Mouse (Mus musculus) granulocyte monocyte progenitor cell, adult 5-6 weeks (primary cell): Measurements from ENCODE around the gene Noct. TPM values are rescaled to one million over a fixed set of nuclear protein-coding genes. Genes with fewer than 3 reads are reported as not detected.

Experiments used
- ATAC-seq: replicated peaks from 2 replicates; pipeline ENCODE4 v1.8.0; 2016; ENCODE audit warnings: mild to moderate bottlenecking, moderate TSS enrichment, inconsistent platforms; ENCODE audit not compliant: poor library complexity, severe bottlenecking
- total RNA-seq, 2 experiments: library from RNA; stranded (forward) in 1 of 2; stranded (reverse) in 1 of 2; fragments of 200-712, 200-1000 nt in 1 of 2; fragments of >200 nt in 1 of 2; fragmentation: Nextera tagmentation in 1 of 2; gene quantifications; 2 replicates each; pipeline ENCODE4 v1.2.3; 2014 to 2017

The Noct gene
- total RNA-seq, 2 experiments from 2014 or later: 7.0 to 13.9 TPM

DNA sequence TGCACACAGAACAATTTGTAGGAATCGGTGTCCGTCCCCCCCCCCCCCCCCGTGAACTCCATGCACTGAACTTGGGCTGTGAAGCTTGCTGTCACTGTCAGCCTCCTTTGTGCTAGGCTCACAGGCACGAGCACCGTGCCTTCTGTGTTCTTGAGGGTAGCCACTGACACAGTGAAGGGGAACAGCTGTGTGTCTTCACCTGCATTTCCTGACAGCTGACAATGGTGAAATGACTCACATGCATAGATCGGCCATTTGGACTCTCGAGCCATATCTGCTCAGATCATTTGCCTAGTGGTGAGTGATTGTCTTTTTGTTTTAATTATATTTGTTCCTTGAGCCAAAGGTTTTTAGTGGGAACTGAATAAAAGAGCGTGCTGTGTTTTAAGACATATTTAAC, 38.7 kb downstream of the Noct start:
- no peak for ATAC-seq

DNA sequence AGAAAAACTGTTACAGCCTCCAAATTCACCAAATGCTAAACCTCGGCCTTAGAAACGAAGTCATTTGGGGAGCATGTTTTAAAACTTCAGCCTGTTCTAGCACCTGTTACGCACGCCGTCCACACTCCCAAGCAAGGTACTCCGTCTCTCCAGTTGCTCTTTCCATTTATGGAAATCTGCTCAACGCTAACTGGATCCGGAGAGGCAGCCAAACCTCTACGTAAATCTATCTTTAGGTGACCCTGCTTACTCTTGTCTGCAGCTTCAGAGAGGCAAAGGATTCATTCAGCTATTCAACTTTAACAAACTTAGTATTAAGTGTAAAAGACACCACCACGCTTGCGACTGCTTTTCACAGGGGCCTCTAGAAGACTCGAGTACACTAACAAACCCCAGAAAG, 44.2 kb downstream of the Noct start:
- ATAC-seq: no peak

DNA sequence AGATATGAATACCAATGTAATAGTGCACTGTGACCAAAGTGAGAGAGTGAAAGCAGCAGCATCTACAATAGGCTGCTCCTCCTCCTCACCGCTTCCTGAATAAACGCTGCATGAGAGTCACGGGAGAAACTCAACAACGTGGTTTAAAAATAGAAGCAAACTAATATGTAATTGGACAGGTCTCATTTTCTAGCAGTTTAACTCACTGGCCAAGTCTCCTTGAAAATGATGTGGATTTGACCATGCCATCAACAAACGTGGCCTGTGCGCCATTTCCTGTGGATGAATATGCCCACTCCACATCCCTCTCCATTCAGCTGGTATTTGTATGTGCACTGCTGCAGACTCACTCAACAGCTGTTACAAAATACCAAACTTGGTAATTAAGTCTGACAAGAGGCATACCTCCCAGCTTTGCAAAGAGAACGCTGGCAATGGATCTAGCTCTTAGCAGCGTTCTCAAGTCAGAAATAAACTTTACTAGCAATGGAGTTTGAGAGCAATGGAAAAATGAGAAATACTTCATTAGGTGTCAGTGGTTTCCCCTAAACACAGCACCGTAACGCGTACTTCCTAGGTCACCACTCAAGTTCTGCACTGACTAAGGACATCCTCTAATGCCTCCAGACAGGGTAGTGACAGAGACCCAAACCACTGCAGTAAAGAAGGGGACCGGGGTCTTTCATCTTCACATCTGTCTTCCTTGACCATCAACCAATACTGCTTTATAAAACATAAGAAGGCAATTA, 46.0 kb downstream of the Noct start:
- ATAC-seq: peak; percentile 70

DNA sequence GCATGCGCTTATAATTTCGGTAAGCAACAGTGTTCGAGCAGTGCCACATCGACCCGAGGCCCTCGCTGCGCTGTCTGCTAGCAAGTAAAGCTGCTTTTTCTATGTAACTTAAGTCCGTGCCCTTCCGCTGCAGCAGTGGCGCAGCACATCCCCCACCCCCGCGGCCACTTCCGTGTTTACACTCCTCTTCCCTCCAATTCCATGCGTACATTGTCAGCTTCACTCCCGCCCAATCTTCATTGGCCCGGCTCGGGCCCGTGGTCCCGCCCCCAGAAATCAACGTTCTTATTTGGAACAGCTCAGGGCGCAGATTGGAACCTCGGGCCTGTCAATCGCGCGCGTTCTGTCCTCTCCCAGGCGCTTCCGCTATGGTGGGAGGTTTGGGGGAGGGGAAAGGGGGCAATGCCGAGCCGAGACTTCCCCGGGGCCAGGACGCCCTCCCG, 51.7 kb downstream of the Noct start:
- ATAC-seq: peak; percentile 88

DNA sequence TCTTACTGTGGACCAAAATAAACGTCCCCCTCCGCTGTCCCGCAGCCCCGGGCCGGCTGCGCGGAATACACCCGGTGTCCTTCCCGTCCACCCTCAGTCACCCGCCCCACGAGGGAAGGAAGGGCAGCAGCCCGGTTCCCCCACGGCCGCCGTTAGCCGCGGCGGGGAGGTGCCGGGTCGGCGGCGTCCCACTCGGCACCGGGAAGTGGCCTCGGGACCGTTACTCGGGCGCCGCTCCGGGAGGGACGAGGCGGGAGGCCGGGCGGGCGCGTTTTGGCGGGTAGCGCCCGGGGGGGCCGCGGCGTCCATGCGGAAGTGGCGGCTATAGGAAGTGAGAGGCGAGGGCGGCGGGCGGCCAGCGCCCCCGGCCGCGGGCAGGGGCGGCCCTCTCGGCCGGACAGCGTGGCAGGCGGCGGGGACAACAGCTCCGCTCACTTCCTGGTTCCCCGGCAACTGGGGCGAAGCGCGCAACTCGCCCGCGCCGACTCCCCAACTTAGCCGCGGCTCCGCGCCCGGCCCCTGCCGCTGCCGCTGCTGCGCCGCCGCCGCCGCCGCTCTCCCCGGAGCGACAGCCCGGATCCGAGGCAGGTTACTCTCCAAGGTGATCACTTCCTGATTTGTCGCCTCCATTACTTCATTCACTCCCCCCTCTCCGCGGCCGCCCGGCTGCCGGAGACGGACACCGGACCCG, 52.3 kb downstream of the Noct start:
- peak; percentile 10 for ATAC-seq

DNA sequence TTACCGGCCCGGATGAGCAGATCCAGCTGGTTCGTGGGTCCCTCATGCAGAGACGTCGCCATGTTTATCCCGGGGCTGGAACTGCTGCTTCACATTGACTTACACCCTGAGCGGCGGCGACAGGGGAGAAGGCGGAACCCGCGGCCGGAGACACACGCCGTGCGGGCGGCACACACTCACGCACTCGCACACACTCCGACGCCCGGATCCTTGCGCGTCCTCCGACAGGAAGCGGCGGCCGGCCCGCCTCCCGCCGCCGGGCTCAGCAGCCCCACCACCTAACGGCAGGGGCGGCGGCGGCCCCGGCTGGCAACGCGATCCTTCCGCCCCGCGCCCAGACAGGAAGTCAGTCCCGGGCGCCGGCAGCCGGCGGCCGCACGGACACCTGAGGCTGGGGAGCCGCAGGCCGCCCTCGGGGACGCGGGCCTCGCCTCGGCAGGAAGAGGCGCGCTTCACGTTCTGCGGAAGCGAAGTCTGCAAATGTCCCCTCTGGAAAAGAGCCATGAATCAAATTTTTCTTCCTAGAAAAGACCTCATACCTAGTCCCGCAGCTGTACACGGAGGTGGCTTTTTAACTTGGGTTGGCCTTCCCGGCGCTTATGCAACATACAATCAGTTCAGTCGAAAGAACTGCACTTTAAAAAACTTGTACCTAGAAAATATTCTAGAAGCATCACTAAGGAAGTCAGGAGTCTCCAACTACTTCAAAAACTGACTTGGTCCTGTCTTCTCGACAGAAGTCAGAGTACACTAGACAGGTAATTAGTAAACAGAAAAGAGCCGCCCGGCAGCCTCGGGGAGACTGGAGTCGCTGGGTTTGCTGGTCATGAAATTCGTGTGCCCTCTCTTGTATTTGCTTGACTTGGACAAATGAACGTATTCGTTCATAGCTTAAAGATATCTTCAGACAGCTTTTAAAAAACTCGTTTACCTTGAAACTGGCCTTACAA, 53.2 kb downstream of the Noct start:
- peak; percentile 71 for ATAC-seq

DNA sequence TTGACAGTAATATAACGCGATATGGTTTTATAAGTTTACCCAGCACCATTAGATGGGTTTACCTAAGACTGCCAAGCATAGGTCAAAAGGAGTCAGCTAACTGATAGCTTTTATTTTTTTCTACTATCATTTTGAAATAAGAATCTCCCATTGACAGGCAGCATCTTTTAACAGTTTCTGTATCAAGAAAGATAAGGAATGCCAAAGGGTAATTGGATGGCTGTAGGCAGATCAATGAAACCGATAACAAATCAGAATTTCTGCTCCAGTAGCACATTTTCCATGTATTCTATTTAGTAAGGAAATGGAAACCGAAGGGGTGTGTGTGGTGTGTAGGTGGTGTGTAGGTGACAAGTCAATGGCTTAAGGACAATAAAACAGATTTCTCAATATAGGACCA, 54.2 kb downstream of the Noct start:
- no peak for ATAC-seq

DNA sequence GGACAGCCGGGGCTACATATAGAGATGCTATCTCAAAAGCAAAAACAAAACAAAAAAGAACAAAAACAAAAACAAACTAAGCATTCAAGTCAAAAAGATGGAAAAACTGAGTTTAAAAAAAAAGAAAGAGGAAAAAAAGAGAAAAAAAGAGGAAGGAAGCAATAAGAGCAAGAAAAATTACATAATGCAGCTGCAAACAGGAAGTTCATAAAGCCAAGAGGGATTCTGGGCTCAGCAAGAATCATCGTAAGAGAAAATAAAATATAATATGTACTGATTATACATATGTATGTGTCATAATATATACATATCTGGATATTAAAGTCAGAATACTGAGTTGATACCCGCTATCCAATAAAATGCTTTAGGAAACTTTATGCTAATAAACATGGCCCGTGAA, 57.5 kb downstream of the Noct start:
- no peak for ATAC-seq

DNA sequence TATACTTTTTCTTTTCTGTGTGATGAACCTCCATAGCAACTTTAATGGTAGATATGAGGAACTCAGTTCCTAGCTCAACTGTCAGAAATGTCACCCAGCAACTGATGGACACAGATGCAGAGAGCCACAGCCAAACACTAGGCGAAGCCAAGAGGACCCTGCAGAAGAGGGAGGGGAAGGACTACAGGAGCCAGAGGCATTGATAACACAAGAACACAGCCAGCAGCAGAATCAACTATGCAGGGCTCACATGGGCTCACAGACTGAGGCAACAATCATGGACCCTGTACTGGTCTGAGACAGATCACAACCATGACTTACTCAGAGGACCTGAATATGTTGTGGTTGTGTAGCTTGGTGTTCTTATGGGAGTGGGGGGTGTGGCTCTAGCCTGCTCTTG, 60.1 kb downstream of the Noct start:
- no peak for ATAC-seq

DNA sequence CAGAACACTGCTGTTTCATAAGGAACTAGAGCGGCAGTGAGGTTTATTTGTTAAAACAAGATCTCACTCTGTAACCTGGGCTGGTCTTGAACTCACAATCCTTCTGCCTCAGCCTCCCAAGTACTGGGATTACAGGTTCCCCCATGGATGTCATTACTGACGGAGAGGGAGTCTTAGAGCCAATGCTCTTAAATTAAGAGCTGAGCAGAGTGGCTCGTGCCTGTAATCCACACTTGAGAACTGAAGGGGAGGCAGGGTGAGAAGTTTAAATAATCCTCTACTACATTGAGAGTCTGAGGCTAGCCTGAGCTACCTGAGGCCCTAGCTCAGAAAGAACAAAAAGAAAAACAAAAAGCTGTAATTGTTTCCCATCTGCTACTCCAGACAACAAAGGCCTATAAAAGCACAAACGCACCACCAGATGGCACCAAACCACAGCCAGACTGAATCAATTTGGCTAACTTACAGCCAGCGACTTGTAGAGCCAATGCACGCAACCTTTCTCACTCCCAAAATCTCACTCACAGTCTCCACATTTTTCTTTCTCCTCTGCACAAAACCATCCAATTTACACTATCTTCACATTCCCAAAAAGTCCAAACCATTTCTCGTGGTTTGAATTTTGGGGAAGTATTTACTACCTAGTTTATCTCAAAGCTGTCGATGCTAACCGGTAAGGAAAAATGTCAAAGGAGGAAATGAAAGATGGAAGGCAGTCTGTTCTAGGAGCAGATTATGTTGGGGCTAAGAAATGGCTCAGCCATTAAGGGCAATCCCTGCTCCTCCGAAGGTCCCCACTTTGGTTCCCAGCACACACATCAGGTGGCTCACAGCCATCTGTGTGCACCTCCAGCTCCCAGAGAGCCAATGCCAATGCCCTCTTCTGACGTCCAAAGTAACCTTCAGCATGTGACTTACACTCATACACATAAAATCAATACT, 64.9 kb downstream of the Noct start:
- ATAC-seq: peak; percentile 76

DNA sequence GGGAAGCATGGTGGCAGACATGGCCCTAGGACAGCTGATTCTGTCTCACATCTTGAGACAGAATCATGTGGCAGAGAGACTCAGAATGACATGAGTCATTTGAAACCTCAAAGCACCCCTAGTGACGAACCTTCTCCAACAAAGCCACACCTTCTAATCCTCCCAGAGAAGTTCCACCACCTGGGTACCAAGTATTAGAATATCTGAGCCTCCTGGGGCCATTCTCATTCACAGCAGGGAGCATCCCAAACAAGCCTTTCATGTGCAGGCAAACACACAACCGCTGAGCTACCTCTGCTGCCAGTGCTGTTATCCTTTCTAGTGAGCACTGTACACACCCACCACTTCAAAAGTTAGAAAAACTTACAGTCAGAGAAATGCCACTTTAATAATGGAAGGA, 70.0 kb downstream of the Noct start:
- no peak for ATAC-seq

DNA sequence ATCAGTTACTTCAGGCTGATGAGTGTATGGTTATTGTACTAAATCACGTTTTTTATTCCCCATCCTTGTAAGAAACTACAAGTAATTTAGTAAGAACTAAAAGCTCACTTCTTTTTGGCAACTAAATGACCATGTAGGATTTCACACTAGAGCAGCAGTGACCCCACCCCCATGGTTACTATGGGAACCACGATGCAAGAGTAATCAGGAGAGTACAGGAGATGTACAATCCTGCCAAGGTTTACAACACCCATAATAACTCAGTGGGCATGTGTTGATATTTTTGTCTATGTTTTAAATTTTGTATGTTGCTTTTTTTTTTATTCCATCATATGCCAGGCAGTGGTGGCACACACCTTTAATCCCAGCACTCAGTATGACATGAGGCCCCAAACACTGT, 71.0 kb downstream of the Noct start:
- ATAC-seq: no peak

DNA sequence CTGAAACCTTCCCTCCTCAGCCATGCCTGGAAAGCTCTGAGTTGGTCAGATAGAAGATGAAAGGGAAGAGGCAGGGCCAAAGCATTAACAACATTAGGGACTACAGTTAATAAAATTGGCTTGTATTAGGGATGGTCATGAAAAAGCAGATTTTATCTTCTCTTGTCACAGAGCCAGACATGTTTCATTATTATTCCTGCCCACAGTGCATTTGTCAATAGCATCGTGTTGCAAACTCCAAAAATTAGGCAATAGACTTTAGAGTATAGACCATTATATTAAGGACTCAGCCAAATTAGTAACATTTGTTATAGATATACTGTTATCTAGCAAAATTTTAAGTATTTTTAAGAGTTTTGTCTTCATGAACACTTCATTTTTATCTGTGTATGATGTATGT, 72.5 kb downstream of the Noct start:
- ATAC-seq: peak; percentile 78

Other genes starting within 250 kb of the Noct start
- gene Elf2, start 116.2 kb downstream of the Noct start, total RNA-seq (2014; fragmentation: Nextera tagmentation): 56.9 and 64.6 TPM in 2 replicates
- 103 and 116 TPM in 2 replicates for gene Elf2, start 116.2 kb downstream of the Noct start, total RNA-seq (2017)
- gene Mgarp, start 172.3 kb downstream of the Noct start, total RNA-seq (2014; fragmentation: Nextera tagmentation): not detected in 2 replicates
- not detected in 2 replicates for gene Mgarp, start 172.3 kb downstream of the Noct start, total RNA-seq (2017)
- gene Ndufc1, start 184.5 kb downstream of the Noct start, total RNA-seq (2014; fragmentation: Nextera tagmentation): 243 and 263 TPM in 2 replicates
- gene Ndufc1, start 184.5 kb downstream of the Noct start, total RNA-seq (2017): 76.8 and 110 TPM in 2 replicates
- 74.4 and 89.1 TPM in 2 replicates for gene Naa15, start 190.7 kb downstream of the Noct start, total RNA-seq (2014; fragmentation: Nextera tagmentation)
- 114 and 126 TPM in 2 replicates for gene Naa15, start 190.7 kb downstream of the Noct start, total RNA-seq (2017)